Comparison of ENCODE assay signal across 22 mouse cellular contexts in genomic region chr5:123266909-123267308, GRCm38 (mm10). TPM values are rescaled to one million over a fixed set of nuclear protein-coding genes. Genes with fewer than 3 reads are reported as not detected.
DNase-seq lines count a peak whose midpoint lies in the region; ATAC-seq and TF ChIP-seq lines count a peak whose summit lies in the region.
"Had no signal": no experiment of that assay in that cellular context is flagged by ENCODE, and none has a peak within 500 bp of the region (broad histone marks: within the 10 kb centered on the region; RNA-seq: fewer than 3 reads in every experiment).

No protein-coding gene starts in this region.

- H3K4me3 ChIP-seq in heart, postnatal 0 days (ENCODE audit: low read depth, low read length), result no peak overlapping the region
- H3K4me3 ChIP-seq in liver, embryonic 14.5 days (ENCODE audit: insufficient read depth in 1 of 2, low read depth in 2 of 2, low read length in 2 of 2), result no peak overlapping the region
- H3K4me3 ChIP-seq in liver, embryonic 11.5 days (ENCODE audit: low read depth, low read length), result no peak overlapping the region
- H3K4me3 ChIP-seq in midbrain, postnatal 0 days (ENCODE audit: low read depth, low read length), result no peak overlapping the region
- H3K4me3 ChIP-seq in midbrain, embryonic 14.5 days (replicated peaks; ENCODE audit: low read depth, low read length), result no peak overlapping the region
- H3K4me3 ChIP-seq: embryonic facial prominence, embryonic 15.5 days; forebrain, embryonic 15.5 days; heart, embryonic 15.5 days; kidney, embryonic 15.5 days; midbrain, embryonic 13.5 days; myocyte; neural tube, embryonic 13.5 days had no signal

- no peak for ATAC-seq in heart, postnatal 0 days (ENCODE audit: insufficient read depth, low read depth)
- no peak for ATAC-seq in liver, embryonic 14.5 days (ENCODE audit: insufficient read depth)
- no peak for ATAC-seq in liver, embryonic 11.5 days (replicated peaks; ENCODE audit: low FRiP score)
- no peak for ATAC-seq in midbrain, postnatal 0 days (ENCODE audit: low FRiP score)
- ATAC-seq in midbrain, embryonic 14.5 days (ENCODE audit: low FRiP score, low TSS enrichment), result no peak
- ATAC-seq: forebrain, embryonic 15.5 days; hindbrain, embryonic 16.5 days; midbrain, embryonic 13.5 days had no signal

- 75% methylated on average over 3 of the region's 3 CpGs for WGBS in heart, postnatal 0 days
- 69% methylated on average over 3 of the region's 3 CpGs for WGBS in liver, embryonic 14.5 days (ENCODE audit: insufficient replicate concordance)
- 82% methylated on average over 3 of the region's 3 CpGs for WGBS in liver, embryonic 11.5 days
- WGBS in midbrain, postnatal 0 days, result 89% methylated on average over 3 of the region's 3 CpGs
- 88% methylated on average over 3 of the region's 3 CpGs for WGBS in midbrain, embryonic 14.5 days

- no peaks in the 10 kb centered on the region for H3K27me3 ChIP-seq in heart, postnatal 0 days (ENCODE audit: control insufficient read depth, insufficient read depth, low read length)
- no peaks in the 10 kb centered on the region for H3K27me3 ChIP-seq in liver, embryonic 14.5 days (ENCODE audit: control insufficient read depth, insufficient read depth, low read length)
- H3K27me3 ChIP-seq in liver, embryonic 11.5 days (replicated peaks; ENCODE audit: control insufficient read depth, insufficient read depth, low read length), result no peaks in the 10 kb centered on the region
- H3K27me3 ChIP-seq in midbrain, postnatal 0 days (ENCODE audit: insufficient read depth, low read length), result no peaks in the 10 kb centered on the region
- H3K27me3 ChIP-seq in midbrain, embryonic 14.5 days (ENCODE audit: control insufficient read depth, insufficient read depth, low read length), result no peaks in the 10 kb centered on the region
- H3K27me3 ChIP-seq: embryonic facial prominence, embryonic 15.5 days; forebrain, embryonic 15.5 days; heart, embryonic 15.5 days; kidney, embryonic 15.5 days; midbrain, embryonic 13.5 days; neural tube, embryonic 13.5 days had no signal

- DNase-seq in heart, postnatal 0 days (ENCODE audit: low spot score), result no peak
- no peak for DNase-seq in heart, postnatal 4 days
- DNase-seq in liver, embryonic 14.5 days (ENCODE audit: low read depth in 3 of 3, low spot score in 3 of 3), result no peak
- no peak for DNase-seq in liver, embryonic 11.5 days (ENCODE audit: low spot score)
- DNase-seq in midbrain, postnatal 0 days (ENCODE audit: low spot score), result no peak
- no peak for DNase-seq in midbrain, embryonic 14.5 days
- no peak for DNase-seq in cerebellum, postnatal 10 days
- DNase-seq: adrenal gland, postnatal 25 days; cerebellum, adult 9-10 months; gastrocnemius, postnatal 36 days; kidney, adult 11 months; thymus, postnatal 25 days had no signal

- H3K4me2 ChIP-seq in heart, postnatal 0 days (ENCODE audit: low read depth, low read length), result no peak overlapping the region
- H3K4me2 ChIP-seq in liver, embryonic 14.5 days (ENCODE audit: low read depth), result no peak overlapping the region
- H3K4me2 ChIP-seq in liver, embryonic 11.5 days, result no peak overlapping the region
- H3K4me2 ChIP-seq in midbrain, postnatal 0 days (ENCODE audit: low read depth, low read length, poor library complexity, severe bottlenecking), result no peak overlapping the region
- no peak overlapping the region for H3K4me2 ChIP-seq in midbrain, embryonic 14.5 days (ENCODE audit: low read length)
- H3K4me2 ChIP-seq: embryonic facial prominence, embryonic 15.5 days; forebrain, embryonic 15.5 days; heart, embryonic 15.5 days; kidney, embryonic 15.5 days; midbrain, embryonic 13.5 days; neural tube, embryonic 13.5 days had no signal

- no peak overlapping the region for H3K9ac ChIP-seq in heart, postnatal 0 days (replicated peaks; ENCODE audit: low read depth, low read length)
- H3K9ac ChIP-seq in liver, embryonic 14.5 days (replicated peaks), result no peak overlapping the region
- H3K9ac ChIP-seq in liver, embryonic 11.5 days (ENCODE audit: low read depth, low read length), result no peak overlapping the region
- no peak overlapping the region for H3K9ac ChIP-seq in midbrain, postnatal 0 days (replicated peaks; ENCODE audit: low read length, poor library complexity, severe bottlenecking)
- H3K9ac ChIP-seq in midbrain, embryonic 14.5 days (replicated peaks; ENCODE audit: low read length), result no peak overlapping the region
- H3K9ac ChIP-seq: embryonic facial prominence, embryonic 15.5 days; forebrain, embryonic 15.5 days; heart, embryonic 15.5 days; kidney, embryonic 15.5 days; midbrain, embryonic 13.5 days; neural tube, embryonic 13.5 days had no signal

- no peaks in the 10 kb centered on the region; the same call in 1 of the 2 replicates for H3K9me3 ChIP-seq in heart, postnatal 0 days (replicated peaks; ENCODE audit: control insufficient read depth, low read length)
- H3K9me3 ChIP-seq in liver, embryonic 14.5 days (ENCODE audit: control insufficient read depth, low read length), result no peaks in the 10 kb centered on the region
- peaks cover 3% of the 10 kb centered on the region; the same call in 1 of the 2 replicates for H3K9me3 ChIP-seq in liver, embryonic 11.5 days (ENCODE audit: control insufficient read depth, low read length)
- H3K9me3 ChIP-seq in midbrain, postnatal 0 days (ENCODE audit: low read length), result no peaks in the 10 kb centered on the region
- no peaks in the 10 kb centered on the region for H3K9me3 ChIP-seq in midbrain, embryonic 14.5 days (ENCODE audit: control insufficient read depth, low read length)
- H3K9me3 ChIP-seq: embryonic facial prominence, embryonic 15.5 days; forebrain, embryonic 15.5 days; heart, embryonic 15.5 days; midbrain, embryonic 13.5 days; neural tube, embryonic 13.5 days had no signal

- no peak for TF ChIP-seq EP300 in heart, postnatal 0 days (IDR thresholded peaks at IDR 0.05; ENCODE audit: low read depth)
- TF ChIP-seq EP300 in liver, embryonic 14.5 days (IDR thresholded peaks at IDR 0.05; ENCODE audit: low read depth), result no peak

- no peak overlapping the region for H3K27ac ChIP-seq in heart, postnatal 0 days (ENCODE audit: low read depth)
- no peak overlapping the region for H3K27ac ChIP-seq in liver, embryonic 14.5 days
- H3K27ac ChIP-seq in liver, embryonic 11.5 days (ENCODE audit: low read depth, low read length), result no peak overlapping the region
- H3K27ac ChIP-seq in midbrain, postnatal 0 days (ENCODE audit: low read depth, low read length), result no peak overlapping the region
- no peak overlapping the region for H3K27ac ChIP-seq in midbrain, embryonic 14.5 days (replicated peaks; ENCODE audit: low read depth, low read length)
- H3K27ac ChIP-seq: embryonic facial prominence, embryonic 15.5 days; forebrain, embryonic 15.5 days; heart, embryonic 15.5 days; kidney, embryonic 15.5 days; midbrain, embryonic 13.5 days; neural tube, embryonic 13.5 days had no signal

- H3K36me3 ChIP-seq in heart, postnatal 0 days (replicated peaks; ENCODE audit: control insufficient read depth, insufficient read depth, low read length), result no peaks in the 10 kb centered on the region
- no peaks in the 10 kb centered on the region for H3K36me3 ChIP-seq in liver, embryonic 14.5 days (replicated peaks; ENCODE audit: control insufficient read depth, insufficient read depth, low read depth)
- H3K36me3 ChIP-seq in liver, embryonic 11.5 days (ENCODE audit: control insufficient read depth, insufficient read depth, low read length), result no peaks in the 10 kb centered on the region
- H3K36me3 ChIP-seq in midbrain, postnatal 0 days (ENCODE audit: insufficient read depth, low read length), result no peaks in the 10 kb centered on the region
- no peaks in the 10 kb centered on the region for H3K36me3 ChIP-seq in midbrain, embryonic 14.5 days (ENCODE audit: control insufficient read depth, insufficient read depth, low read length)
- H3K36me3 ChIP-seq: embryonic facial prominence, embryonic 15.5 days; forebrain, embryonic 15.5 days; heart, embryonic 15.5 days; kidney, embryonic 15.5 days; midbrain, embryonic 13.5 days; neural tube, embryonic 13.5 days had no signal

- TF ChIP-seq CTCF in heart, postnatal 0 days (IDR thresholded peaks at IDR 0.05; ENCODE audit: low read depth), result 0 out of 2 replicates have a peak, but pooled peaks have one; percentile 6
- TF ChIP-seq CTCF in liver, embryonic 14.5 days (IDR thresholded peaks at IDR 0.05; ENCODE audit: low read depth), result 0 out of 2 replicates have a peak, but pooled peaks have one; percentile 4
- TF ChIP-seq CTCF in midbrain, postnatal 0 days (IDR thresholded peaks at IDR 0.05), result peak; percentile 32

- H3K4me1 ChIP-seq in heart, postnatal 0 days (ENCODE audit: control insufficient read depth, insufficient read depth), result no peaks in the 10 kb centered on the region
- no peaks in the 10 kb centered on the region for H3K4me1 ChIP-seq in liver, embryonic 14.5 days (replicated peaks; ENCODE audit: control insufficient read depth in 2 of 2, insufficient read depth in 2 of 2, low read length in 1 of 2)
- no peaks in the 10 kb centered on the region for H3K4me1 ChIP-seq in liver, embryonic 11.5 days (replicated peaks; ENCODE audit: control insufficient read depth, insufficient read depth, low read length)
- H3K4me1 ChIP-seq in midbrain, postnatal 0 days (ENCODE audit: insufficient read depth, low read length), result no peaks in the 10 kb centered on the region
- H3K4me1 ChIP-seq in midbrain, embryonic 14.5 days (ENCODE audit: control insufficient read depth, insufficient read depth, low read length), result no peaks in the 10 kb centered on the region
- H3K4me1 ChIP-seq: forebrain, embryonic 15.5 days; heart, embryonic 15.5 days; midbrain, embryonic 13.5 days; neural tube, embryonic 13.5 days had no signal

RNA-seq across cellular contexts. Expression of gene Wdr66, which starts 15.0 kb away (rescaled TPM):
- 3.1 and 7.3 TPM in 2 replicates for total RNA-seq in heart, postnatal 0 days (2014; rRNA removed; ENCODE audit: low replicate concordance)
- 3.1 and 4.0 TPM in 2 replicates for polyA plus RNA-seq in heart, postnatal 0 days (2015; fragmentation: Nextera tagmentation; extraction: Ambion mirVana)
- total RNA-seq in heart, postnatal 4 days (2021), result 1 to 10 TPM; 2.2 to 3.3 TPM
- 0.11 and 0.16 TPM in 2 replicates for polyA plus RNA-seq in liver, embryonic 14.5 days (2012; rRNA removed)
- polyA plus RNA-seq in liver, embryonic 14.5 days (2014; fragmentation: Nextera tagmentation; extraction: Ambion mirVana), result 0.10 TPM in 1 of 2 replicates, not detected in the other
- polyA plus RNA-seq in liver, embryonic 11.5 days (2014; fragmentation: Nextera tagmentation; extraction: Ambion mirVana), result 0.12 and 0.40 TPM in 2 replicates
- total RNA-seq in midbrain, postnatal 0 days (2014; rRNA removed), result 2.2 and 3.3 TPM in 2 replicates
- polyA plus RNA-seq in midbrain, postnatal 0 days (2015; fragmentation: Nextera tagmentation; extraction: Ambion mirVana), result 1.4 and 2.0 TPM in 2 replicates
- polyA plus RNA-seq in midbrain, embryonic 14.5 days (2014; fragmentation: Nextera tagmentation; extraction: Ambion mirVana), result 0.46 and 1.2 TPM in 2 replicates
- total RNA-seq: common myeloid progenitor, adult 5-6 weeks; hematopoietic stem cell, adult 5-6 weeks had no signal
